Mouse (Mus musculus) G1E (cell line): ENCODE data around the gene Fam227a.

ENCODE experiments used
- CTCF ChIP-seq: IDR thresholded peaks from 2 replicates; pipeline ENCODE4 v1.5.1; 2012; ENCODE audit warnings: low read depth, low read length, inconsistent platforms, mixed read lengths
- TAL1 ChIP-seq: conservative IDR thresholded peaks from 2 replicates; pipeline ENCODE4 v1.6.1; 2012; ENCODE audit warnings: low read depth, low read length, inconsistent platforms, mixed read lengths

GRCm38 (mm10) chr15:79630471-79630870 is 28.3 kb downstream of the Fam227a start:
- no peak for TF ChIP-seq TAL1
- no peak for TF ChIP-seq CTCF
